In the genomic region with DNA sequence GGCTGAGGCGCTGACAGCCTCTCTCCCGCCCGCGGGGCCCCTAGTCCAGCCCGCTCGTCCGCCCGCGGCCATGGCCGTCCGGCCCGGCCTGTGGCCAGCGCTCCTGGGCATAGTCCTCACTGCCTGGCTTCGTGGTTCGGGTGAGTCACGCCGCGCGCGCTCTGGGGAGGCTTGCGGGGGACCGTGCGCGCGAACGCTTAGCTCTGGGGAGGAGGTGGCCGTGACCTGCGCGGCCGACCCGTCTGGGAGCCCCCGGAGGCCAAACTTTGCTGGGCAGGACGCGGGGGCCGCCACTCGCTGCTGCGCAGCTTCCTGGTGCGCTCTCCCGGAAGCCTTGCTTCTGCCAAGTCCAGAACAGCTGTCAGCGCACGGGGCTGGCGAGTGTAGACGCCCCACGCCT, we compare ENCODE assay signal across 8 mouse cellular contexts. TPM values are rescaled to one million over a fixed set of nuclear protein-coding genes. Genes with fewer than 3 reads are reported as not detected.
DNase-seq lines count a peak whose midpoint lies in the region; ATAC-seq lines count a peak whose summit lies in the region.

No protein-coding gene starts in this region.

- no peaks in the 10 kb centered on the region for H3K9me3 ChIP-seq in embryonic facial prominence, embryonic 15.5 days (replicated peaks)
- no peaks in the 10 kb centered on the region for H3K9me3 ChIP-seq in limb, embryonic 13.5 days
- no peaks in the 10 kb centered on the region for H3K9me3 ChIP-seq in midbrain, embryonic 16.5 days (replicated peaks; ENCODE audit: control insufficient read depth, low read length, poor library complexity, severe bottlenecking)

- peak overlapping the region; percentile 59 for H3K4me3 ChIP-seq in embryonic facial prominence, embryonic 15.5 days (replicated peaks)
- H3K4me3 ChIP-seq in limb, embryonic 13.5 days, result peak overlapping the region; percentile 61
- peak overlapping the region; percentile 89 for H3K4me3 ChIP-seq in midbrain, embryonic 16.5 days (ENCODE audit: low read depth, low read length)

- DNase-seq in cerebellum, postnatal 10 days, result no peak
- peak; percentile 67 for DNase-seq in MN1 (ENCODE audit: low spot score)
- peak; percentile 27 for DNase-seq in heart, postnatal 4 days
- DNase-seq in natural killer cell, adult 2 months (ENCODE audit: low spot score in 2 of 2), result no peak

- no peaks in the 10 kb centered on the region for H3K36me3 ChIP-seq in embryonic facial prominence, embryonic 15.5 days
- no peaks in the 10 kb centered on the region for H3K36me3 ChIP-seq in limb, embryonic 13.5 days
- no peaks in the 10 kb centered on the region for H3K36me3 ChIP-seq in midbrain, embryonic 16.5 days (ENCODE audit: control insufficient read depth, insufficient read depth, low read length)

- no peak overlapping the region for H3K27ac ChIP-seq in embryonic facial prominence, embryonic 15.5 days (replicated peaks)
- no peak overlapping the region for H3K27ac ChIP-seq in limb, embryonic 13.5 days
- peak overlapping the region; percentile 90 for H3K27ac ChIP-seq in midbrain, embryonic 16.5 days (ENCODE audit: low read length)

- ATAC-seq in cerebellum, adult (ENCODE audit: insufficient number of reproducible peaks, low FRiP score, low TSS enrichment), result peak; percentile 36; the same call in 1 of the 2 replicates
- ATAC-seq in embryonic facial prominence, embryonic 15.5 days (ENCODE audit: insufficient number of reproducible peaks, low FRiP score, low TSS enrichment, low read depth), result peak; percentile 37; the same call in 1 of the 2 replicates
- no peak for ATAC-seq in limb, embryonic 13.5 days (ENCODE audit: low FRiP score, low read depth)
- peak; percentile 29 for ATAC-seq in midbrain, embryonic 16.5 days

- peaks cover 95% of the 10 kb centered on the region for H3K27me3 ChIP-seq in embryonic facial prominence, embryonic 15.5 days
- H3K27me3 ChIP-seq in limb, embryonic 13.5 days, result peaks cover 98% of the 10 kb centered on the region
- peaks cover 15% of the 10 kb centered on the region for H3K27me3 ChIP-seq in midbrain, embryonic 16.5 days (ENCODE audit: control insufficient read depth, insufficient read depth, low read depth, low read length)

- peak overlapping the region; percentile 100 for H3K4me2 ChIP-seq in embryonic facial prominence, embryonic 15.5 days (replicated peaks)
- peak overlapping the region; percentile 100 for H3K4me2 ChIP-seq in limb, embryonic 13.5 days (replicated peaks)
- peak overlapping the region; percentile 89 for H3K4me2 ChIP-seq in midbrain, embryonic 16.5 days (ENCODE audit: low read length)

- under 1% methylated on average over 44 of the region's 44 CpGs for WGBS in embryonic facial prominence, embryonic 15.5 days
- WGBS in limb, embryonic 13.5 days, result under 1% methylated on average over 44 of the region's 44 CpGs
- WGBS in midbrain, embryonic 16.5 days, result under 1% methylated on average over 30 of the region's 44 CpGs

- peaks cover 27% of the 10 kb centered on the region for H3K4me1 ChIP-seq in embryonic facial prominence, embryonic 15.5 days
- H3K4me1 ChIP-seq in limb, embryonic 13.5 days, result peaks cover 20% of the 10 kb centered on the region
- H3K4me1 ChIP-seq in midbrain, embryonic 16.5 days (ENCODE audit: control insufficient read depth, insufficient read depth, low read length), result peaks cover 40% of the 10 kb centered on the region

- H3K9ac ChIP-seq in embryonic facial prominence, embryonic 15.5 days, result no peak overlapping the region; the same call in 1 of the 2 replicates
- H3K9ac ChIP-seq in limb, embryonic 13.5 days, result peak overlapping the region; percentile 60
- H3K9ac ChIP-seq in midbrain, embryonic 16.5 days (ENCODE audit: low read depth, low read length), result peak overlapping the region; percentile 93

RNA-seq across cellular contexts. Expression of a gene that starts 0.4 kb away (rescaled TPM):
- polyA plus RNA-seq in embryonic facial prominence, embryonic 15.5 days (2015; fragmentation: Nextera tagmentation; extraction: Ambion mirVana), result 1.5 and 2.0 TPM in 2 replicates
- 1 to 10 TPM; 1.3 to 1.4 TPM for total RNA-seq in heart, postnatal 4 days (2021)
- polyA plus RNA-seq in limb, embryonic 13.5 days (2015; fragmentation: Nextera tagmentation; extraction: Ambion mirVana), result 0.86 and 1.2 TPM in 2 replicates
- polyA plus RNA-seq in midbrain, embryonic 16.5 days (2015; fragmentation: Nextera tagmentation; extraction: Ambion mirVana), result 14.1 and 16.3 TPM in 2 replicates

Comparison
In these comparisons a context has a peak if more than half of its experiments do, and no peak if none do; other contexts are left out.
1. DNase-seq: peak in MN1 (single experiment) and heart, postnatal 4 days (single experiment); none in cerebellum, postnatal 10 days (0 of 2) and natural killer cell, adult 2 months (0 of 2).
2. Peak in every context shown above with its lines, with median percentiles within 50 percentile points of each other: H3K4me2 ChIP-seq and H3K4me3 ChIP-seq.